In the genomic region with DNA sequence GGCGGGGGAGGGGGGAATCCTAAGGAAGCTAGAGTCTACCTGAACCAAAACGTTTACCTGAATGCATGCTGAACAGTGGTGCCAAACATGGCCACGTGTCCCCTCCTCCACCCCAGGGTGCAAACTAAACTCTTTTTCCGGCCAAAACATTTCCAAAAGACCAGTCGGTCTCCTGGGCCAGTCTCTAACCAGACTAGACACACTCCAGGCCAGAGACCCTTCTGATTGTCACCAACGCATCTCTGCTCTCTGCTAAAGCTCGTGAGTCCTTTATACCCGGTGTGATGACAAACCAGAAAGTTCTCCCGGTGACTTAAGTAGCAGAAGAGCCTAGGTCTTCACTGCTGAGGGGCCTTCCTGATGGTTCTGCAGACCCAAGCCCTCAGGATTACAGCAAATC, we compare ENCODE assay signal across 9 mouse cellular contexts. TPM values are rescaled to one million over a fixed set of nuclear protein-coding genes. Genes with fewer than 3 reads are reported as not detected.
A peak's percentile ranks its signal among the peaks of the same experiment; 100 is the strongest.
DNase-seq lines count a peak whose midpoint lies in the region; ATAC-seq and TF ChIP-seq lines count a peak whose summit lies in the region.
"Had no signal": no experiment of that assay in that cellular context is flagged by ENCODE, and none has a peak within 500 bp of the region (broad histone marks: within the 10 kb centered on the region; RNA-seq: fewer than 3 reads in every experiment).

No protein-coding gene starts in this region.

- H3K79me2 ChIP-seq in C2C12 (ENCODE audit: control insufficient read depth, insufficient read depth), result peaks cover 52% of the 10 kb centered on the region

- no peak for TF ChIP-seq CTCF in C2C12 (IDR thresholded peaks at IDR 0.05; ENCODE audit: control insufficient read depth, insufficient read depth, insufficient read length)

- H3K9ac ChIP-seq in forebrain, embryonic 13.5 days, result peak overlapping the region; percentile 100
- H3K9ac ChIP-seq in liver, embryonic 13.5 days, result peak overlapping the region; percentile 89

- ATAC-seq in forebrain, embryonic 13.5 days, result no peak
- ATAC-seq in liver, embryonic 13.5 days (ENCODE audit: low read depth), result no peak

- peak overlapping the region; percentile 97 for H3K27ac ChIP-seq in heart, embryonic 10.5 days
- peak overlapping the region; percentile 10; the same call in 1 of the 2 replicates for H3K27ac ChIP-seq in forebrain, embryonic 13.5 days
- no peak overlapping the region for H3K27ac ChIP-seq in liver, embryonic 13.5 days

- H3K4me1 ChIP-seq in heart, embryonic 10.5 days, result peaks cover 60% of the 10 kb centered on the region
- peaks cover 59% of the 10 kb centered on the region for H3K4me1 ChIP-seq in forebrain, embryonic 13.5 days
- peaks cover 63% of the 10 kb centered on the region for H3K4me1 ChIP-seq in liver, embryonic 13.5 days (replicated peaks)

- H3ac ChIP-seq in C2C12 (ENCODE audit: control insufficient read depth, insufficient read length, low read depth), result peak overlapping the region; percentile 56

- peaks cover 35% of the 10 kb centered on the region for H3K79me3 ChIP-seq in C2C12 (ENCODE audit: low read depth)

- H3K4me2 ChIP-seq in forebrain, embryonic 13.5 days, result peak overlapping the region; percentile 94
- peak overlapping the region; percentile 98 for H3K4me2 ChIP-seq in liver, embryonic 13.5 days

- DNase-seq in heart, embryonic 10.5 days (ENCODE audit: low spot score), result no peak
- DNase-seq in heart, adult 18-20 months, result no peak
- no peak for DNase-seq in liver, embryonic 13.5 days
- no peak for DNase-seq in thymus, adult 18-20 months
- no peak for DNase-seq in gastrocnemius, adult 18-20 months (ENCODE audit: low spot score)
- DNase-seq in ovary, adult 18-20 months (ENCODE audit: low spot score), result no peak
- DNase-seq: right cerebral cortex, adult 18-20 months had no signal

- 55% methylated on average over 9 of the region's 9 CpGs for WGBS in heart, embryonic 10.5 days
- 44% methylated on average over 9 of the region's 9 CpGs for WGBS in forebrain, embryonic 13.5 days
- WGBS in liver, embryonic 13.5 days (ENCODE audit: insufficient replicate concordance), result 59% methylated on average over 9 of the region's 9 CpGs

- H3K9me3 ChIP-seq in heart, embryonic 10.5 days, result no peaks in the 10 kb centered on the region
- H3K9me3 ChIP-seq in forebrain, embryonic 13.5 days (replicated peaks), result no peaks in the 10 kb centered on the region
- no peaks in the 10 kb centered on the region for H3K9me3 ChIP-seq in liver, embryonic 13.5 days (replicated peaks)

- no peaks in the 10 kb centered on the region for H3K27me3 ChIP-seq in heart, embryonic 10.5 days (ENCODE audit: insufficient read depth, poor library complexity, severe bottlenecking)
- no peaks in the 10 kb centered on the region for H3K27me3 ChIP-seq in C2C12 (ENCODE audit: control insufficient read depth, insufficient read depth, insufficient read length)
- H3K27me3 ChIP-seq in forebrain, embryonic 13.5 days, result no peaks in the 10 kb centered on the region
- H3K27me3 ChIP-seq in liver, embryonic 13.5 days, result no peaks in the 10 kb centered on the region

- peaks cover 42% of the 10 kb centered on the region for H3K36me3 ChIP-seq in heart, embryonic 10.5 days
- peaks cover 23% of the 10 kb centered on the region for H3K36me3 ChIP-seq in C2C12 (ENCODE audit: control insufficient read depth, insufficient read depth)
- H3K36me3 ChIP-seq in forebrain, embryonic 13.5 days (ENCODE audit: poor library complexity, severe bottlenecking), result peaks cover 42% of the 10 kb centered on the region
- peaks cover 33% of the 10 kb centered on the region for H3K36me3 ChIP-seq in liver, embryonic 13.5 days

- peak overlapping the region; percentile 89 for H3K4me3 ChIP-seq in heart, embryonic 10.5 days
- peak overlapping the region; percentile 78 for H3K4me3 ChIP-seq in C2C12 (ENCODE audit: insufficient read depth, poor library complexity, severe bottlenecking)
- peak overlapping the region; percentile 95 for H3K4me3 ChIP-seq in forebrain, embryonic 13.5 days
- H3K4me3 ChIP-seq in liver, embryonic 13.5 days (replicated peaks), result peak overlapping the region; percentile 80

TF ChIP-seq in C2C12, 6 proteins besides CTCF, POLR2A, EP300 and RAD21:
- TF ChIP-seq FOSL1 (IDR thresholded peaks at IDR 0.05; ENCODE audit: insufficient read depth, low read length, poor library complexity, severe bottlenecking) (no peak), MYOD1 (IDR thresholded peaks at IDR 0.05; ENCODE audit: control insufficient read depth, insufficient read length, low read depth) (no peak), USF1 (IDR thresholded peaks at IDR 0.05; ENCODE audit: low read depth) (no peak), MYOG (IDR thresholded peaks at IDR 0.05; ENCODE audit: control insufficient read depth, extremely low read depth, insufficient read length) (no peak), CEBPB (IDR thresholded peaks at IDR 0.05; ENCODE audit: low read depth) (no peak), MAX (IDR thresholded peaks at IDR 0.05) (no peak)

RNA-seq across cellular contexts. Expression of a gene that starts 1.8 kb away (rescaled TPM):
- polyA plus RNA-seq in heart, embryonic 10.5 days (2016; fragmentation: Nextera tagmentation; extraction: Ambion mirVana), result 258 and 316 TPM in 2 replicates
- total RNA-seq in heart, adult 18-20 months (2021), result 100 to 1,000 TPM; 173 to 184 TPM
- polyA plus RNA-seq in C2C12 (2012; fragmentation: generic; extraction: Trizol), result 221 TPM
- polyA plus RNA-seq in forebrain, embryonic 13.5 days (2015; fragmentation: Nextera tagmentation; extraction: Ambion mirVana), result 558 and 574 TPM in 2 replicates
- polyA plus RNA-seq in liver, embryonic 13.5 days (2015; fragmentation: Nextera tagmentation; extraction: Ambion mirVana), result 50.4 and 57.0 TPM in 2 replicates
- 100 to 1,000 TPM; 143 to 148 TPM for total RNA-seq in gastrocnemius, adult 18-20 months (2021)

RNA-seq across cellular contexts. Expression of a gene that starts 10.9 kb away (rescaled TPM):
- polyA plus RNA-seq in heart, embryonic 10.5 days (2016; fragmentation: Nextera tagmentation; extraction: Ambion mirVana), result 28.5 and 29.7 TPM in 2 replicates
- 10 to 100 TPM; 16.5 to 19.4 TPM for total RNA-seq in heart, adult 18-20 months (2021)
- 32.0 TPM for polyA plus RNA-seq in C2C12 (2012; fragmentation: generic; extraction: Trizol)
- polyA plus RNA-seq in forebrain, embryonic 13.5 days (2015; fragmentation: Nextera tagmentation; extraction: Ambion mirVana), result 34.9 and 38.1 TPM in 2 replicates
- 22.8 and 24.2 TPM in 2 replicates for polyA plus RNA-seq in liver, embryonic 13.5 days (2015; fragmentation: Nextera tagmentation; extraction: Ambion mirVana)
- total RNA-seq in gastrocnemius, adult 18-20 months (2021), result 10 to 100 TPM; 19.2 to 20.2 TPM

RNA-seq across cellular contexts. Expression of a gene that starts 18.9 kb away (rescaled TPM):
- 56.9 and 67.3 TPM in 2 replicates for polyA plus RNA-seq in heart, embryonic 10.5 days (2016; fragmentation: Nextera tagmentation; extraction: Ambion mirVana)
- 10 to 100 TPM; 36.7 to 57.6 TPM for total RNA-seq in heart, adult 18-20 months (2021)
- polyA plus RNA-seq in C2C12 (2012; fragmentation: generic; extraction: Trizol), result 38.4 TPM
- 81.5 and 95.5 TPM in 2 replicates for polyA plus RNA-seq in forebrain, embryonic 13.5 days (2015; fragmentation: Nextera tagmentation; extraction: Ambion mirVana)
- 29.0 and 30.0 TPM in 2 replicates for polyA plus RNA-seq in liver, embryonic 13.5 days (2015; fragmentation: Nextera tagmentation; extraction: Ambion mirVana)
- 10 to 100 TPM; 46.8 to 61.0 TPM for total RNA-seq in gastrocnemius, adult 18-20 months (2021)

RNA-seq across cellular contexts. Expression of a gene that starts 19.0 kb away (rescaled TPM):
- 102 and 103 TPM in 2 replicates for polyA plus RNA-seq in heart, embryonic 10.5 days (2016; fragmentation: Nextera tagmentation; extraction: Ambion mirVana)
- 10 to 100 TPM; 65.1 to 67.1 TPM for total RNA-seq in heart, adult 18-20 months (2021)
- 208 TPM for polyA plus RNA-seq in C2C12 (2012; fragmentation: generic; extraction: Trizol)
- polyA plus RNA-seq in forebrain, embryonic 13.5 days (2015; fragmentation: Nextera tagmentation; extraction: Ambion mirVana), result 93.1 and 95.4 TPM in 2 replicates
- polyA plus RNA-seq in liver, embryonic 13.5 days (2015; fragmentation: Nextera tagmentation; extraction: Ambion mirVana), result 32.0 and 32.1 TPM in 2 replicates
- 100 to 1,000 TPM; 130 to 144 TPM for total RNA-seq in gastrocnemius, adult 18-20 months (2021)

RNA-seq across cellular contexts. Expression of a gene that starts 24.7 kb away (rescaled TPM):
- polyA plus RNA-seq in heart, embryonic 10.5 days (2016; fragmentation: Nextera tagmentation; extraction: Ambion mirVana), result 90.5 and 95.6 TPM in 2 replicates
- 10 to 100 TPM; 75.9 to 79.8 TPM for total RNA-seq in heart, adult 18-20 months (2021)
- 43.9 TPM for polyA plus RNA-seq in C2C12 (2012; fragmentation: generic; extraction: Trizol)
- 145 and 165 TPM in 2 replicates for polyA plus RNA-seq in forebrain, embryonic 13.5 days (2015; fragmentation: Nextera tagmentation; extraction: Ambion mirVana)
- polyA plus RNA-seq in liver, embryonic 13.5 days (2015; fragmentation: Nextera tagmentation; extraction: Ambion mirVana), result 47.2 and 51.2 TPM in 2 replicates
- total RNA-seq in gastrocnemius, adult 18-20 months (2021), result 10 to 100 TPM; 60.5 to 62.8 TPM
